Mouse (Mus musculus): Measurements from ENCODE around the gene Gm8369. TPM values are rescaled to one million over a fixed set of nuclear protein-coding genes. Genes with fewer than 3 reads are reported as not detected.
"Not testable (repeated sequence)": the region's sequence is repeated elsewhere in the genome, so short reads cannot be mapped to it uniquely, and the experiment has no call there.

Gm8369 gene
- polyA plus RNA-seq, 1 experiment, result 3.3 TPM

- DNase-seq (ENCODE audit: low read depth, low spot score), result no peak
- 75% methylated on average over 4 of the region's 4 CpGs for WGBS
Observed at GRCm38 (mm10) chr19:11501326-11501725, 15.6 kb downstream of the Gm8369 start.

- no peak for DNase-seq (ENCODE audit: low read depth, low spot score)
Observed at GRCm38 (mm10) chr19:11504857-11505256, 19.1 kb downstream of the Gm8369 start.

GRCm38 (mm10) chr19:11513458-11513857 lies 27.7 kb downstream of the Gm8369 start:
- DNase-seq (ENCODE audit: low read depth, low spot score), result no peak
- 68% methylated on average over 1 of the region's 1 CpGs for WGBS

More at GRCm38 (mm10) chr19:11504857-11505256, 19.1 kb downstream of the Gm8369 start:
- 72% methylated on average over 1 of the region's 1 CpGs for WGBS

- no peak for DNase-seq (ENCODE audit: low read depth, low spot score)
Observed at GRCm38 (mm10) chr19:11516246-11516645, 30.5 kb downstream of the Gm8369 start, which contains the start of gene Ms4a6b. Gene Ms4a6b (plus strand): TSS chr19:11516512.

- no peak for DNase-seq (ENCODE audit: low read depth, low spot score)
- WGBS, result 24% methylated on average over 4 of the region's 4 CpGs
Observed at GRCm38 (mm10) chr19:11516845-11517244, 31.1 kb downstream of the Gm8369 start.

GRCm38 (mm10) chr19:11517373-11517772 lies 31.6 kb downstream of the Gm8369 start:
- 14% methylated on average over 1 of the region's 1 CpGs for WGBS

GRCm38 (mm10) chr19:11518356-11518755 lies 32.6 kb downstream of the Gm8369 start:
- not testable (repeated sequence) for DNase-seq (ENCODE audit: low read depth, low spot score)

More at GRCm38 (mm10) chr19:11517373-11517772, 31.6 kb downstream of the Gm8369 start:
- DNase-seq (ENCODE audit: low read depth, low spot score), result not testable (repeated sequence)

GRCm38 (mm10) chr19:11520146-11520545 lies 34.4 kb downstream of the Gm8369 start:
- WGBS, result 89% methylated on average over 3 of the region's 3 CpGs
- no peak for DNase-seq (ENCODE audit: low read depth, low spot score)

More at GRCm38 (mm10) chr19:11518356-11518755, 32.6 kb downstream of the Gm8369 start:
- WGBS, result 74% methylated on average over 2 of the region's 2 CpGs

GRCm38 (mm10) chr19:11533421-11533820 lies 47.7 kb downstream of the Gm8369 start:
- WGBS, result 93% methylated on average over 1 of the region's 1 CpGs
- DNase-seq (ENCODE audit: low read depth, low spot score), result no peak

GRCm38 (mm10) chr19:11533888-11534445 lies 48.2 kb downstream of the Gm8369 start:
- 43% methylated on average over 2 of the region's 2 CpGs for WGBS
- DNase-seq (ENCODE audit: low read depth, low spot score), result no peak

- 22% methylated on average over 7 of the region's 7 CpGs for WGBS
- no peak for DNase-seq (ENCODE audit: low read depth, low spot score)
Observed at GRCm38 (mm10) chr19:11536593-11536992, 50.9 kb downstream of the Gm8369 start, which contains the start of gene Ms4a4d. Gene Ms4a4d (plus strand): TSS chr19:11536801.

GRCm38 (mm10) chr19:11537336-11537735 lies 51.6 kb downstream of the Gm8369 start:
- no peak for DNase-seq (ENCODE audit: low read depth, low spot score)
- 43% methylated on average over 2 of the region's 2 CpGs for WGBS

- not testable (repeated sequence) for DNase-seq (ENCODE audit: low read depth, low spot score)
- WGBS, result 57% methylated on average over 1 of the region's 1 CpGs
Observed at GRCm38 (mm10) chr19:11540166-11540821, 54.6 kb downstream of the Gm8369 start.

- 79% methylated on average over 2 of the region's 2 CpGs for WGBS
Observed at GRCm38 (mm10) chr19:11544383-11544782, 58.6 kb downstream of the Gm8369 start.

GRCm38 (mm10) chr19:11547911-11548310 lies 62.2 kb downstream of the Gm8369 start:
- no peak for DNase-seq (ENCODE audit: low read depth, low spot score)

More at GRCm38 (mm10) chr19:11544383-11544782, 58.6 kb downstream of the Gm8369 start:
- not testable (repeated sequence) for DNase-seq (ENCODE audit: low read depth, low spot score)

- 87% methylated on average over 5 of the region's 5 CpGs for WGBS
- DNase-seq (ENCODE audit: low read depth, low spot score), result no peak
Observed at GRCm38 (mm10) chr19:11554726-11555125, 69.0 kb downstream of the Gm8369 start.

- DNase-seq (ENCODE audit: low read depth, low spot score), result not testable (repeated sequence)
Observed at GRCm38 (mm10) chr19:11559560-11559959, 73.8 kb downstream of the Gm8369 start.

Measured in large intestine, adult 2 months (tissue).